Mouse (Mus musculus): ENCODE results near the gene Trip10. TPM values are rescaled to one million over a fixed set of nuclear protein-coding genes. Genes with fewer than 3 reads are reported as not detected.
"Not testable (repeated sequence)": the region's sequence is repeated elsewhere in the genome, so short reads cannot be mapped to it uniquely, and the experiment has no call there.

The Trip10 gene
- total RNA-seq, 2 experiments from 2014 or later = 6.6 to 8.0 TPM

GRCm38 (mm10) chr17:57262901-57263550, 13.8 kb downstream of the Trip10 start:
- DNase-seq (ENCODE audit: low spot score in 2 of 2) = no peak

DNA sequence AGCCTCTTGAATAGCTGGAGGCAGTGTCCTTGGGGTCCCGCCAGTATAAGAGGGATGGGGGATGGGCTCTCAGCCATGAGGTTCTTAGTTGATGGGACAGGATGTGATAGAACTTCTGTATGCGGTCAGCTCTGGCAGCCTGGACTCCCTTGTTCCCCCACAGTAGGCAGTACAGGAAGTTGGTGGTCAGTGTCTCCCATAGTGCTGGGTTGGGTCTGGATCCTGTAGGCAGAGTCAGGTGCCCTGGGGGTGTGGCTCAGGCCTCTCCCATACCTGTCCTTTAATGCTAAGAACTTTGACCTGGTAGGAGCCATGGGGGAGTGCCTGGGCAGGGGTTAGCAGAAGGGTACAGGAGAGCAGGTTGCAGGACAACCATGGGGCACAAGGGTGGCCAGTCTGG, 14.9 kb downstream of the Trip10 start:
- DNase-seq (ENCODE audit: low spot score in 2 of 2) = no peak

DNA sequence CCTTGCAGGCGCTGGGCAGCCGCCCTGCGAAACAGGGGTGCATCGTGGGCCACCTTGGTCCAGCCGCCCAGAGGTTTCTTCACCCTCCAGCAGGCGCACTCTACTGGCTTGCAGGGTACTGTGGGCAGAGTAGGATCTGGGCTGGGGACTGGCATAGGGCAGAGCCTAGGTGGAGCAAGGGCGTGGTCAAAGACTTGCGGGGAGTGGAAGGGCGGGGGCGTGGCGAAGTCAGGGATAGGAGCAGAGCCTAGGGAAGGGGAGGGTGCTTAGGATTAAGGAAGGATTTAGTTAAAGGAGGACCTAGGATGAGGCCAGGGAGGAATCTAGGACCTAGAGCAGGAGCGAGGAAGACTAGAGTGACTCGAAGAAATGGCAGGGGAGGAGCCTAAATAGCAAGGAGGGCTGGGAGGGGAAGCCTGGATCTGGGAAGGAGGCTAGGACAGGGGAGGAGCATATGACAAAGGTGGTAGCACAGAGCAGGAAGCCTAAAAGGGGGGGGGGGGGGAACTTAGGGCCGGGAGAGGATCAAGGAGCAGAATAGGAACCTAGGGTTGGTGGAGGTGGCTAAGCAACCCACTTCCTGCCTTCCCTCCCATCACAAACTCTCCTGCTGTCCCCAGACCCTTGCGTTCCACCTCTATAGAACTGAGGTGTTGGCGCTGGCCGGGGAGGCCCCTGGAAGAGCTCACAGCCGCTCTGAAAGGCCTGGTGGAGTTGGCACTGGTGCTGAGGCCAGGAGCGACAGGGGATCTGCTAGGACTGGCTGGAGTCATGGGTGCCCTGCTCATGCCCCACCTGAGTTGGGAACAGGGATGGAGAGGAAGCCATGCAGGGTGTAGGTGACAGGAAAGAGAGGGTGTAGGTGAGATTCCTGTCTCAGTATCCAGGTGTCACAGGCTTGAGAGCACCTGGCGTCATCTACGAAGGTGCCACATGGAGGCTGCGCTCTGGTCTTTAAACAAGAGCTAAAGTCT, 16.0 kb downstream of the Trip10 start:
- DNase-seq (ENCODE audit: low spot score in 2 of 2) = peak in 1 of 2 experiments; percentile 45

- no peak for DNase-seq (ENCODE audit: low spot score in 2 of 2)
Measured at GRCm38 (mm10) chr17:57267556-57268126, 18.4 kb downstream of the Trip10 start.

DNA sequence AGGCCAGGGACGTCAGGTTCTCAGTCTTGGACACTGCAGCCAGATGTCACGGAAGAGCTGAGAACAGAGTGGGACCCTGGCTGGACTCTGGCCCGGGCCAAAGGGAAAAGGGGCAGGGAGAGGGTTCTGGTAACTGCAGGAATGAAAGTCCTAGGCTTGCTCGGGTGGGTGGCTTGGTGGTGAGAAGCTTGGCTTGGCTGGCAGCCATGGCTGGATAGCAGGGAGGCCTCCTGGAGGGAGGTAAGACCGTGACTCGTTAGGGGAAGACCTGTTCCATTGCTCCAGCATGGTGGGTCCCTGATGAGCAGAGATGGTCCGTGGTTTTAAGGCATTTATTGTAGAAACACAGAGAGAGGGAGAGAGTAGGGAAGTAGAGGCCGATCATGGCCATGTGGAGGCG, 22.0 kb downstream of the Trip10 start:
- DNase-seq (ENCODE audit: low spot score in 2 of 2) = no peak

DNA sequence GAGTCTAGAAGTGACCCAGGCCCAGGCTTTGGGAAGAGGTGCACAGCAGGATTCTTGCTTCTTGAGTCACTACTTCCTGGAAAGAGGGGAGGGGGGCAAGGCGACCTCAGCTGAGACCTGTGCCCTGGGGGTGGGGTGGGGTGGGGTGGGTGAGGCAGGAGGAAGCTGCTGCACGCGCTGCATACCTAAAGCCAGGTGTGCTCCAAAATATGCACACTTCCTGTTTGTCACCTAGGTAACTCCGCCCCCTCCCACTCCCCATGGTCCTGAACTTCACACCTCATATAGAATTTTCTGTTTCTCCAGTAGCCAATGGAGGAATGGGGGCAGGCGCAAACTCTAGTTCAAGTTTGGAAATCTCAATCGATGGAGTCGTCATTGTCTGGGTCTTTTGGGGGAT, 24.6 kb downstream of the Trip10 start:
- no peak for DNase-seq (ENCODE audit: low spot score in 2 of 2)

- no peak for DNase-seq (ENCODE audit: low spot score in 2 of 2)
Measured at GRCm38 (mm10) chr17:57274686-57275085, 25.4 kb downstream of the Trip10 start.

- DNase-seq (ENCODE audit: low spot score in 2 of 2) = peak; percentile 70 to 74
Measured at GRCm38 (mm10) chr17:57275111-57275996, 26.1 kb downstream of the Trip10 start.

- no peak for DNase-seq (ENCODE audit: low spot score in 2 of 2)
Measured at GRCm38 (mm10) chr17:57275997-57276351, 26.7 kb downstream of the Trip10 start.

DNA sequence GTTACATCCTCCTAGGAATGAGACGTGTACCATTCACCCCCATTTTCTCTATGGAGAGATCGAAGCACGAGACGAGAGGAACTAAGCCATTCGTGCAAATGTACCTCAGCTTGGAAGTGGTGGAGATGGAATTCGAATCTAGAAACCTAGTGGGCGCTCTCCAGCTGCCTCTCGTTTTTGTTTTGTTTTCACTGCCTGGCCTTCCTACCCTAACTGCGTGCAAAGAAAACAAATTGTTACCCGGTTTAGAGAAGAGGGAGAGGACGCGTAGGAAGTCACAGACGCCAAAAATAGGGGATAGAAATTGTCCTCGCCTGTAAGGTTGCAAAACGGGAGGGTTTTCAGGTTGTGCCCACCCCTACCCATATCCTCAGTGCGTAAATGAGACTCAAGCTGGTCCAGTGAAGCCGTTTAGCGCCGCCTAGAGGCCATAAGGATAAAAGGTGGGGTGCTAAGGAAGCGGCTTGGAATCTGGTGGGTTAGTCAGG, 27.4 kb downstream of the Trip10 start:
- peak; percentile 70 to 79 for DNase-seq (ENCODE audit: low spot score in 2 of 2)

- DNase-seq (ENCODE audit: low spot score in 2 of 2) = not testable (repeated sequence)
Measured at GRCm38 (mm10) chr17:57277598-57278261, 28.5 kb downstream of the Trip10 start.

- no peak for DNase-seq (ENCODE audit: low spot score in 2 of 2)
Measured at GRCm38 (mm10) chr17:57278537-57278936, 29.3 kb downstream of the Trip10 start.

- DNase-seq (ENCODE audit: low spot score in 2 of 2) = peak in 1 of 2 experiments; percentile 32
Measured at GRCm38 (mm10) chr17:57278943-57279590, 29.8 kb downstream of the Trip10 start, which contains the start of gene Vav1. TSS of gene Vav1 (plus strand) at chr17:57279100.

- no peak for DNase-seq (ENCODE audit: low spot score in 2 of 2)
Measured at GRCm38 (mm10) chr17:57279591-57280224, 30.5 kb downstream of the Trip10 start.

DNA sequence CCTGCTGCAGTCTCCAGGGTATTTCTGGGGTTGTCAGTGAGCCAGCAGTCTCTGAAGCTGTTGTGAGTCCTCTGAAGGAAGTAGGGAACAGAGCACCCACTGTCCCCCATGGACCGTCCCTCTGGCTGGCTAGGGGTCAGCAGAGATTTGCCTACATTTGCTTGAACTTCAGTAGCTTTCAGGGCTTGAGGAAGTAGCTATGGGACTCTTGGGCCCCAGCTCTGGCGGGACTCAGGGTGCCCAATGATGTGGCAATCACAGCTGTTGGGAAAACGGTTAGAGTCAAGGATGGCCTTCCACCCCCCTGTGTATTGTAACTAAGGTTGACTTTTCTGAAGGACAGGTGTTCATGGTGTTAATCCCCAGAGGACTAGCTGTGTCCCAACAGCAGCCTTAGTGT, 31.2 kb downstream of the Trip10 start:
- DNase-seq (ENCODE audit: low spot score in 2 of 2) = no peak

- no peak for DNase-seq (ENCODE audit: low spot score in 2 of 2)
Measured at GRCm38 (mm10) chr17:57283906-57284305, 34.7 kb downstream of the Trip10 start.

DNA sequence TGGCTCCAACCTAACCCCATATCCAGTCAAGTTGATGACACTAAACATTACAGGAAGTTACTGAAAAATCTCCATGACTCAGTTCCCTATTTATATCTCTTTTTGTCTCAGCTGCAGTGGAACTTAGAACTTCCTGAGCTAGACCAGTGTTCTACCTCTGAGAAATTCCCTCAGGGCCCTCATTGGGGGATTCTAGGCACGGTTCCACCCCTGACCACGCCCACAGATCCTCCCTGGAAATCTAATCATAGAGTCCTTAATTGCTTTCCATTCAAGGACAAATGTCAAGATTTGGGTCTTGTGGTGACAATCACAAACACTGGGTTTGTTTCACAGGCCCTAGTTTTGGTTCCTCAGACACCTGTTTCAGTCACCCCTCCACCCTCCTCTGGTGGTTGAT, 35.8 kb downstream of the Trip10 start:
- no peak for DNase-seq (ENCODE audit: low spot score in 2 of 2)

DNA sequence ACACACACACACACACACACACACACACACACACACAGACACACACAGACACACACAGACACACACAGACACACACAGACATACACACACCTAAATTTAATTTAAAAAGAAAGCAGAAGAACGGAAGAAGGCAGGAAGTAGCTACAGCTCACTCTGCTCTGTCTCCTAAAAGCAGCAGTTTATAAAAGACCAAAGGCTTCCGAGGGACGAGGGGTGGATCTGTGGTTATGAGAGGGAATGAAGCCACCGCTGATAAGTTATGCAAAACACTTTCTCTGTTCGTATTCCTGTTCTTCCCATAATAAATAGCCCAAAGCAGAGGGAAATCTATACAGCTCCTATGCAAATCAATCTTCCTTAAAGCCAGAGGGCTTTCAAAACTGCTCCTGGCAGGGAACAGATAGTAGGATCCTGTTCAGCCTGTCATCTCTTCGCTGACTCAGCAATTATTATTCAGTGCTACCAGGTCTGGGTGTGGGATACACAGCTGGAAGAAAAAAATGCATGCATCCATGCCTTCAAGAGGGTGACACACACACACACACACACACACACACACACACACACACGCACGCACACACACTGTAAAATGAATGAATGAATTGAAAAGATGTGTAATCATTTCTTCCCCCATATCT, 37.6 kb downstream of the Trip10 start:
- no peak for DNase-seq (ENCODE audit: low spot score in 2 of 2)

DNA sequence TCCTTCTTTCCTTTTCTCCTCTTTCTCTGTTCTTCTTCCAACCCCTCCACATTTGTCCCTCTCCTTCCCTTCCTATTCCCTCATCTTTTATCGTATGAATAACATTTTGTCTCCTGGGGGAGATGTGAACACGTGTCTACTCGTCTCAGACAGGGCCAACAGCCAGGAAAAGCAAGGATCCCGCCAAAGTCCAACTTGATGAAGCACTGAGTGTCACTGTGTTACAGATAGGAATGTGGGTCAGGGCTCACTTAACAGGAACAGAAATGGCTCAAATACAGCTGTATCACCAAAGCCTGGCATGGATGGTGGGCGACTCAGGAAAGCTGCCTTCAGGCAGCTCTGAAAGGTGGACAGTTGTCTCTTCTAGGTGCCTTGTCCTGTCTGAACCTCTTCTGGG, 40.0 kb downstream of the Trip10 start:
- no peak for DNase-seq (ENCODE audit: low spot score in 2 of 2)
